Mouse (Mus musculus): ENCODE data around the gene Wnt2b. TPM values are rescaled to one million over a fixed set of nuclear protein-coding genes. Genes with fewer than 3 reads are reported as not detected.

The Wnt2b gene
- polyA plus RNA-seq, 1 experiment: not detected

- Histone ChIP-seq H3K4me1 (ENCODE audit: control insufficient read depth, insufficient read depth, low read length) (no peaks in the 10 kb centered on the region), H3K27ac (ENCODE audit: insufficient read depth, low read depth, low read length) (no peak overlapping the region), H3K4me3 (ENCODE audit: insufficient read depth, low read length) (no peak overlapping the region)
- TF ChIP-seq CTCF (IDR thresholded peaks at IDR 0.05; ENCODE audit: low read depth, low read length) (no peak), POLR2A (IDR thresholded peaks at IDR 0.05; ENCODE audit: borderline replicate concordance, low read depth, low read length) (no peak)
Measured at GRCm38 (mm10) chr3:104909195-104909594, 52.5 kb downstream of the Wnt2b start.

- no peaks in the 10 kb centered on the region for H3K4me1 ChIP-seq (ENCODE audit: control insufficient read depth, insufficient read depth, low read length)
- TF ChIP-seq POLR2A (IDR thresholded peaks at IDR 0.05; ENCODE audit: borderline replicate concordance, low read depth, low read length): no peak
- TF ChIP-seq CTCF (IDR thresholded peaks at IDR 0.05; ENCODE audit: low read depth, low read length): no peak
- H3K27ac ChIP-seq (ENCODE audit: insufficient read depth, low read depth, low read length): no peak overlapping the region
- H3K4me3 ChIP-seq (ENCODE audit: insufficient read depth, low read length): no peak overlapping the region
Measured at GRCm38 (mm10) chr3:104906007-104906406, 55.7 kb downstream of the Wnt2b start.

GRCm38 (mm10) chr3:104905389-104905788 is 56.3 kb downstream of the Wnt2b start:
- H3K27ac ChIP-seq (ENCODE audit: insufficient read depth, low read depth, low read length): no peak overlapping the region
- no peak overlapping the region for H3K4me3 ChIP-seq (ENCODE audit: insufficient read depth, low read length)
- no peak for TF ChIP-seq CTCF (IDR thresholded peaks at IDR 0.05; ENCODE audit: low read depth, low read length)
- no peak for TF ChIP-seq POLR2A (IDR thresholded peaks at IDR 0.05; ENCODE audit: borderline replicate concordance, low read depth, low read length)
- H3K4me1 ChIP-seq (ENCODE audit: control insufficient read depth, insufficient read depth, low read length): no peaks in the 10 kb centered on the region

GRCm38 (mm10) chr3:104901154-104901553 is 60.6 kb downstream of the Wnt2b start:
- H3K27ac ChIP-seq (ENCODE audit: insufficient read depth, low read depth, low read length): no peak overlapping the region
- no peak overlapping the region for H3K4me3 ChIP-seq (ENCODE audit: insufficient read depth, low read length)
- TF ChIP-seq CTCF (IDR thresholded peaks at IDR 0.05; ENCODE audit: low read depth, low read length) (no peak), POLR2A (IDR thresholded peaks at IDR 0.05; ENCODE audit: borderline replicate concordance, low read depth, low read length) (no peak)
- H3K4me1 ChIP-seq (ENCODE audit: control insufficient read depth, insufficient read depth, low read length): no peaks in the 10 kb centered on the region

GRCm38 (mm10) chr3:104896141-104896540 is 65.6 kb downstream of the Wnt2b start:
- Histone ChIP-seq H3K4me3 (ENCODE audit: insufficient read depth, low read length) (no peak overlapping the region), H3K27ac (ENCODE audit: insufficient read depth, low read depth, low read length) (no peak overlapping the region), H3K4me1 (ENCODE audit: control insufficient read depth, insufficient read depth, low read length) (no peaks in the 10 kb centered on the region)
- TF ChIP-seq CTCF (IDR thresholded peaks at IDR 0.05; ENCODE audit: low read depth, low read length) (no peak), POLR2A (IDR thresholded peaks at IDR 0.05; ENCODE audit: borderline replicate concordance, low read depth, low read length) (no peak)

Other genes starting within 250 kb of the Wnt2b start
- gene Ppm1j, start 180.9 kb downstream of the Wnt2b start, polyA plus RNA-seq (2012; ENCODE audit: insufficient read depth, insufficient read length, missing spikeins): 0.47 and 1.3 TPM in 2 replicates
- 0.21 TPM in 1 of 2 replicates, not detected in the other for gene Fam19a3, start 180.1 kb downstream of the Wnt2b start, polyA plus RNA-seq (2012; ENCODE audit: insufficient read depth, insufficient read length, missing spikeins)
- 32.9 and 38.4 TPM in 2 replicates for gene Rhoc, start 173.5 kb downstream of the Wnt2b start, polyA plus RNA-seq (2012; ENCODE audit: insufficient read depth, insufficient read length, missing spikeins)
- 23.4 and 25.1 TPM in 2 replicates for gene Mov10, start 143.4 kb downstream of the Wnt2b start, polyA plus RNA-seq (2012; ENCODE audit: insufficient read depth, insufficient read length, missing spikeins)
- gene St7l, start 97.9 kb downstream of the Wnt2b start, polyA plus RNA-seq (2012; ENCODE audit: insufficient read depth, insufficient read length, missing spikeins): 17.2 and 22.9 TPM in 2 replicates
- gene Capza1, start 97.4 kb downstream of the Wnt2b start, polyA plus RNA-seq (2012; ENCODE audit: insufficient read depth, insufficient read length, missing spikeins): 149 and 173 TPM in 2 replicates
- 94.8 and 127 TPM in 2 replicates for gene Cttnbp2nl, start 91.2 kb upstream of the Wnt2b start, polyA plus RNA-seq (2012; ENCODE audit: insufficient read depth, insufficient read length, missing spikeins)
- not detected in 2 replicates for gene 4930564D02Rik, start 104.9 kb upstream of the Wnt2b start, polyA plus RNA-seq (2012; ENCODE audit: insufficient read depth, insufficient read length, missing spikeins)